In genomic region chr9:103761647-103762084, GRCm38 (mm10) we compare ENCODE assay signal across 8 mouse cellular contexts. TPM values are rescaled to one million over a fixed set of nuclear protein-coding genes. Genes with fewer than 3 reads are reported as not detected.
A peak's percentile ranks its signal among the peaks of the same experiment; 100 is the strongest.
DNase-seq lines count a peak whose midpoint lies in the region; ATAC-seq and TF ChIP-seq lines count a peak whose summit lies in the region.

Tmem108 (minus strand) TSS chr9:103761837.

- H3K4me3 ChIP-seq in left cerebral cortex, adult 2 months: peak within 1 kb of the TSS; percentile 78

- POLR2A ChIA-PET in Patski (lab: Charles Lee): no interaction called here

- no peak for DNase-seq in Patski (ENCODE audit: low read depth, low spot score)
- DNase-seq in cerebellum, postnatal 36 days: peak; percentile 93 to 97
- peak; percentile 74 for DNase-seq in gastrocnemius, postnatal 10 days
- peak; percentile 52 for DNase-seq in hindlimb bud, embryonic 11.5 days (ENCODE audit: extremely low spot score, low read depth, low spot score)
- peak; percentile 91 to 92 for DNase-seq in left cerebral cortex, adult 2 months (ENCODE audit: extremely low spot score in 1 of 2, low spot score in 2 of 2)
- peak; percentile 86 to 92 for DNase-seq in lung, postnatal 4 days
- peak; percentile 90 for DNase-seq in right cerebral cortex, adult 2 months (ENCODE audit: low spot score in 2 of 2)
- DNase-seq in urinary bladder, adult 2 months (ENCODE audit: low spot score): peak; percentile 68

- TF ChIP-seq CTCF in Patski (IDR thresholded peaks at IDR 0.05): no peak
- no peak for TF ChIP-seq CTCF in left cerebral cortex, adult 2 months (IDR thresholded peaks at IDR 0.05)

- peak within 1 kb of the TSS; percentile 91 for H3K27ac ChIP-seq in left cerebral cortex, adult 2 months

- intact Hi-C loops in left cerebral cortex, adult 2 months (cut with DNase I): loop anchor here (2.0 to 10.0 kb wide), 2 partner anchors 235 to 397 kb away; partner anchors contain the start of gene Cdv3

- in situ Hi-C loops in Patski (cut with MboI; ENCODE audit: low pct_unique_long_range_greater_than_20kb): no loop called here

- CTCF ChIA-PET in Patski (lab: Charles Lee): no interaction called here

- ATAC-seq in Patski: peak; percentile 38

- peaks cover 42% of the 10 kb centered on the region for H3K27me3 ChIP-seq in Patski

RNA-seq across cellular contexts. Expression of gene Tmem108, which starts in this region (rescaled TPM):
- not detected for polyA plus RNA-seq in Patski (2021)
- under 1 TPM; 0.61 to 0.77 TPM for total RNA-seq in gastrocnemius, postnatal 10 days (2021)
- 10 to 100 TPM; 30.3 to 31.1 TPM for total RNA-seq in left cerebral cortex, adult 2 months (2021)
- polyA plus RNA-seq in urinary bladder, adult 2 months (2012; rRNA removed): 0.72 and 1.0 TPM in 2 replicates

Comparison
In these comparisons a context has a peak if more than half of its experiments do, and no peak if none do; other contexts are left out.
1. RNA of gene Tmem108 (total RNA-seq): 30.3 to 31.1 TPM in left cerebral cortex, adult 2 months; 0.61 to 0.77 TPM in gastrocnemius, postnatal 10 days; every median in the first group is over 10 times any median in the second.
2. Peak in ATAC-seq in Patski; RNA of the gene not detected or under 1 TPM.
3. Peak in DNase-seq in gastrocnemius, postnatal 10 days; RNA of the gene not detected or under 1 TPM.